8 mouse cellular contexts compared by ENCODE assay signal in the genomic region with DNA sequence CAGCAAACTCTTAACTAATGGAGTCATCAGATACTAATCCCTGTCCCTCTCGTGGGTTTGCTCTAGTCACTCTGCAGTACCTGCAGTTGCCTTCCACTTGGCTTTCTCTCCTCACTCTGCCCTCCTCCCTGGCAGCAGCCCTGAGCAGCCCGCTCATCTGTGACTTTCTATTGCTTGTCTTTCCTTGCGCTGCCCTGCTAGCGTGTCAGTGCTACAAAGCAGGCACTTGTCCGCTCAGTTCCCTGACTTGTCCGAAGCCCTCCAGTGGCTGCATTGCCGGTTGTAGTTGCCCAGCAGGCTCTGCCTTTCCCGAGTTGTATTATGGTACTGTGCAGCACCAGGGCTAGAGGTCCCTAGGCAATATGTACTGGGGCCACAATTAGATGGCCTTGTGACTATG.
A peak's percentile ranks its signal among the peaks of the same experiment; 100 is the strongest.
DNase-seq lines count a peak whose midpoint lies in the region; ATAC-seq lines count a peak whose summit lies in the region.

No protein-coding gene starts in this region.

- H3K4me1 ChIP-seq in neural tube, embryonic 11.5 days (ENCODE audit: control insufficient read depth, insufficient read depth, low read length) = peaks cover 59% of the 10 kb centered on the region
- peaks cover 72% of the 10 kb centered on the region for H3K4me1 ChIP-seq in hindbrain, embryonic 13.5 days (replicated peaks)
- peaks cover 57% of the 10 kb centered on the region for H3K4me1 ChIP-seq in midbrain, embryonic 16.5 days (ENCODE audit: control insufficient read depth, insufficient read depth, low read length)

- 42% methylated on average over 8 of the region's 8 CpGs for WGBS in neural tube, embryonic 11.5 days
- WGBS in hindbrain, embryonic 13.5 days = 15% methylated on average over 8 of the region's 8 CpGs
- 14% methylated on average over 8 of the region's 8 CpGs for WGBS in midbrain, embryonic 16.5 days

- no peak for ATAC-seq in neural tube, embryonic 11.5 days (ENCODE audit: insufficient read depth, low FRiP score, low TSS enrichment)
- ATAC-seq in hindbrain, embryonic 13.5 days (ENCODE audit: low FRiP score) = peak; percentile 29
- ATAC-seq in midbrain, embryonic 16.5 days = peak; percentile 11; the same call in 1 of the 2 replicates

- no peak overlapping the region for H3K4me2 ChIP-seq in neural tube, embryonic 11.5 days (ENCODE audit: low read depth)
- H3K4me2 ChIP-seq in hindbrain, embryonic 13.5 days = no peak overlapping the region
- H3K4me2 ChIP-seq in midbrain, embryonic 16.5 days (ENCODE audit: low read length) = no peak overlapping the region

- intact Hi-C loops in heart, postnatal 14 days (cut with DNase I) = no loop called here

- no peak overlapping the region for H3K9ac ChIP-seq in neural tube, embryonic 11.5 days (ENCODE audit: low read length)
- H3K9ac ChIP-seq in hindbrain, embryonic 13.5 days = peak overlapping the region; percentile 49
- no peak overlapping the region for H3K9ac ChIP-seq in midbrain, embryonic 16.5 days (ENCODE audit: low read depth, low read length)

- no peaks in the 10 kb centered on the region for H3K9me3 ChIP-seq in neural tube, embryonic 11.5 days (ENCODE audit: control insufficient read depth, low read length)
- H3K9me3 ChIP-seq in hindbrain, embryonic 13.5 days = no peaks in the 10 kb centered on the region
- no peaks in the 10 kb centered on the region for H3K9me3 ChIP-seq in midbrain, embryonic 16.5 days (replicated peaks; ENCODE audit: control insufficient read depth, low read length, poor library complexity, severe bottlenecking)

- no peaks in the 10 kb centered on the region for H3K36me3 ChIP-seq in neural tube, embryonic 11.5 days (ENCODE audit: control insufficient read depth, insufficient read depth, low read length)
- no peaks in the 10 kb centered on the region for H3K36me3 ChIP-seq in hindbrain, embryonic 13.5 days
- no peaks in the 10 kb centered on the region for H3K36me3 ChIP-seq in midbrain, embryonic 16.5 days (ENCODE audit: control insufficient read depth, insufficient read depth, low read length)

- peak overlapping the region; percentile 77 for H3K27ac ChIP-seq in neural tube, embryonic 11.5 days (ENCODE audit: low read depth, low read length)
- H3K27ac ChIP-seq in hindbrain, embryonic 13.5 days = peak overlapping the region; percentile 82
- no peak overlapping the region; the same call in 1 of the 2 replicates for H3K27ac ChIP-seq in midbrain, embryonic 16.5 days (ENCODE audit: low read length)

- H3K4me3 ChIP-seq in neural tube, embryonic 11.5 days (ENCODE audit: low read depth, low read length) = no peak overlapping the region
- no peak overlapping the region for H3K4me3 ChIP-seq in hindbrain, embryonic 13.5 days
- H3K4me3 ChIP-seq in midbrain, embryonic 16.5 days (ENCODE audit: low read depth, low read length) = no peak overlapping the region

- H3K27me3 ChIP-seq in neural tube, embryonic 11.5 days (ENCODE audit: control insufficient read depth, insufficient read depth, low read length) = no peaks in the 10 kb centered on the region
- no peaks in the 10 kb centered on the region for H3K27me3 ChIP-seq in hindbrain, embryonic 13.5 days
- no peaks in the 10 kb centered on the region for H3K27me3 ChIP-seq in midbrain, embryonic 16.5 days (ENCODE audit: control insufficient read depth, insufficient read depth, low read depth, low read length)

- DNase-seq in neural tube, embryonic 11.5 days (ENCODE audit: low spot score) = no peak
- no peak for DNase-seq in neural tube, embryonic 10.5 days (ENCODE audit: extremely low spot score, low spot score)
- peak; percentile 71 for DNase-seq in cerebellum, adult 9-10 months
- no peak for DNase-seq in spleen, postnatal 4 days (ENCODE audit: low spot score in 2 of 2)
- no peak for DNase-seq in heart, postnatal 14 days
- DNase-seq in spleen, postnatal 10 days (ENCODE audit: low spot score in 2 of 2) = no peak
